Mouse (Mus musculus) left cerebral cortex, adult 2 months (tissue): ENCODE measurements at regions not wholly inside any gene's neighbourhood (a gene's known extent, or its start where the extent isn't known, plus 50 kb on each side); places are given as distances from the start of the nearest gene placed in this dataset.
"Not testable (repeated sequence)": the region's sequence is repeated elsewhere in the genome, so short reads cannot be mapped to it uniquely, and the experiment has no call there.

Experiments
- DNase-seq, 2 experiments: peaks; one replicate each; pipeline ENCODE4 v3.0.0; 2021 to 2022; ENCODE audit warnings: low spot score in 2 of 2, mixed read lengths in 1 of 2; ENCODE audit errors: extremely low spot score in 1 of 2
- H3K27ac ChIP-seq: fragments of 200-600 bp; 2 replicates; pipeline ENCODE4 v1.8.1; 2022
- H3K4me3 ChIP-seq: fragments of 200-600 bp; 2 replicates; pipeline ENCODE4 v1.8.1; 2022
- CTCF ChIP-seq: fragments of 200-600 bp; IDR thresholded peaks from 2 replicates; pipeline ENCODE4 v1.8.1; 2022; ENCODE audit warnings: antibody characterized with exemption, mild to moderate bottlenecking, moderate library complexity
- intact Hi-C: fragments of 180-260 bp; cut with DNase I; formaldehyde crosslinking; loops from one replicate; pipeline ENCODE4 v1.15.1; 2025

GRCm38 (mm10) chr12:115624221-115624620 lies 423.3 kb upstream of the Zfp386 start:
- no peak overlapping the region for H3K4me3 ChIP-seq
- intact Hi-C loops: no loop called here
- DNase-seq: no peak
- H3K27ac ChIP-seq: no peak overlapping the region
- TF ChIP-seq CTCF: no peak

- Histone ChIP-seq H3K27ac (no peak overlapping the region), H3K4me3 (no peak overlapping the region)
- no peak for TF ChIP-seq CTCF
- intact Hi-C loops: no loop called here
- DNase-seq: no peak
These were observed 399.9 kb upstream of the Zfp386 start for GRCm38 (mm10) chr12:115647599-115647998.

DNA sequence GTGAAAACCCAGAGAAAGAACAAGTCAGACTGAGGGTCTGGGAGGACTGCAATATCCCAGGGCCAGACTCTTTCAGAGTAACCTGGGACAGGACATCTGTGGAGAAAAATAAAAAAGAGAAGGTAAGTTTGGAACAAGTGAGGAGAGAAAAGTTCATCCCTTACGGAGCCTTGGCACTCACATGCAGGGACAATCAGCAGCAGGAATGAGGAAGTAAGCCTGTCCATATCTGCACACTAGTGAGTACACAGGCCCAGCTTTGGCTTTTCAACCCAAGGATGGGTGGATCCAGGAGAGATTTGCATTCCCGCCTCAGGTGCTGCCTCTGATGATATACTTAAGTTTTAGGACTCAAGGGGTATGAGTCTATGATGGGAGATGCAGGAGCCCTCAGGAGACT lies 399.4 kb upstream of the Zfp386 start:
- DNase-seq, intact Hi-C loops: not testable (repeated sequence)

GRCm38 (mm10) chr12:115655781-115656180 lies 391.7 kb upstream of the Zfp386 start:
- H3K4me3 ChIP-seq: no peak overlapping the region
- H3K27ac ChIP-seq: no peak overlapping the region
- intact Hi-C loops: no loop called here
- no peak for TF ChIP-seq CTCF
- DNase-seq: no peak

More for the DNA sequence above, 399.4 kb upstream of the Zfp386 start:
- H3K27ac ChIP-seq, H3K4me3 ChIP-seq: not testable (repeated sequence)

GRCm38 (mm10) chr12:115664081-115664480 lies 383.4 kb upstream of the Zfp386 start:
- H3K27ac ChIP-seq, intact Hi-C loops, DNase-seq, H3K4me3 ChIP-seq: not testable (repeated sequence)

DNA sequence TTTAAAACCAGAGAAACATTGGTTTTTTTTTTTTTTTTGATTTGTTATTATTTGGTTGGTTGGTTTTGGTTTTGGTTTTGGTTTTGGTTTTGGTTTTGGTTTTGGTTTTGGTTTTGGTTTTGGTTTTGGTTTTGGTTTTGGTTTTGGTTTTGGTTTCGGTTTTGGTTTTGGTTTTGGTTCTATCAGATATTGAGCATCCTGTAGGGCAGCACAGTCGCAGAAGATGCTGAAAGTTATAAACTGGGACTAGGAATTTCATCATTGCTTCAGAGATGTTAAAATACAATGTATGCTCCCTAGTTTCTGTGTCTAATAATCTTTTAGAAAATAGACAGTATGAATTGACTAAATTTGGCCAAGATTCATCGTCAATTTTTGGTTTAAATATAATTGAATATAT lies 375.8 kb upstream of the Zfp386 start:
- H3K27ac ChIP-seq, DNase-seq, intact Hi-C loops, H3K4me3 ChIP-seq: not testable (repeated sequence)

- no peak for DNase-seq
- H3K4me3 ChIP-seq: no peak overlapping the region
- TF ChIP-seq CTCF: no peak
- H3K27ac ChIP-seq: no peak overlapping the region
- intact Hi-C loops: no loop called here
These were observed 355.7 kb upstream of the Zfp386 start for GRCm38 (mm10) chr12:115691801-115692200.

DNA sequence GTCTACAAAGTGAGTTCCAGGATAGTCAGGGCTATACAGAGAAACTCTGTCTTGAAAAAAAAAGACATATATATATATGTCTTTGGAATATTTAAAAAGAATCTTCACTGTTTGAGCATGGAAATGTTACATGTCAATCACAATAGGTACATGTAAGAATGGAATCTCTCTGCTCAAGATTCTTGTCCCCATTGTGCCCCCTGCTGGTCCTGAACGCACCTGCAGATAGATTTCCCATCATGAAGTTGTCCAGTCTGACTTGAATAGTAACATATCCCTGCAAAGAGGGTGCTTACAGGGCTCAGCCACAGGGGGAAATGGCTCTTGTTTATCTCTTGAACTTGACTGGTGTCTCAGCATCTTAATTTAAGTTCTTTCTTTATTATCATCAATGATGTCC lies 337.7 kb upstream of the Zfp386 start:
- H3K27ac ChIP-seq, intact Hi-C loops, DNase-seq, H3K4me3 ChIP-seq: not testable (repeated sequence)

DNA sequence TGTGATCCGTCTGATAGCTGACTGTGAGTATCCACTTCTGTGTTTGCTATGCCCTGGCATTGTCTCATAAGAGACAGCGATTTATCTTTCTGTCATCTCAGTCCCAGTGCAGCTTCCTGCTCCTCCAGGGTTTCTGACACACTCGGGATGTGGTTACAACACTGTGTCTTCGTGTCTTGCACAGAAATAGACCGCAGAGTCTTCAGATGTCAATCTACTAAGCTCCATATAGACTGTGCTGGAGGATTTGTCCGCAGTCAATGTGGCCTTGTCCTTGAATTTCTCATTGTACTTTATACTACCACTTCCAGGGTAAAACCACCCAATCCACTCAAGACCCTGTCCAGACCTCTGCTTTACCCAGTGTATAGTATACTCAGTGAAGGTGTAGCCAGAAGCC lies 305.5 kb upstream of the Zfp386 start:
- DNase-seq, intact Hi-C loops, H3K27ac ChIP-seq, H3K4me3 ChIP-seq: not testable (repeated sequence)

DNA sequence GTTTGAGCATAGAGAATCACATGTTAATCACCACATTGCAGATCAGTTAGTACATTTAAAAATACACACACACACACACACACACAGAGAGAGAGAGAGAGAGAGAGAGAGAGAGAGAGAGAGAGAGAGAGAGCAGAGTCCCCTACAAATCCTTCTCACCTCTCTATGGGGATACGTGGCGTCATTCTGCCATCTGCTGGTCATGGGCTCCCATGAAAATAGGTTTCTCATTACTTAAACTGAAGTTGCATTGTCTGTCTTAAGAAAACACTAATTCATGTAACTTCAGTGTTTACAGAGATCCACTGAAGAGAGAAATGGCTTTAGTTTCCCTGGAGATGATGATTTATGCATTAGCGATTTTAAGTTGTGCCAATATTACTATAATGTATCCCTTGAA lies 297.9 kb upstream of the Zfp386 start:
- DNase-seq, intact Hi-C loops, H3K4me3 ChIP-seq, H3K27ac ChIP-seq: not testable (repeated sequence)

- intact Hi-C loops, H3K4me3 ChIP-seq, DNase-seq, H3K27ac ChIP-seq: not testable (repeated sequence)
These were observed 294.4 kb upstream of the Zfp386 start for GRCm38 (mm10) chr12:115753135-115753534.

- H3K4me3 ChIP-seq, intact Hi-C loops, H3K27ac ChIP-seq, DNase-seq: not testable (repeated sequence)
These were observed 290.0 kb upstream of the Zfp386 start for GRCm38 (mm10) chr12:115757526-115757925.

DNA sequence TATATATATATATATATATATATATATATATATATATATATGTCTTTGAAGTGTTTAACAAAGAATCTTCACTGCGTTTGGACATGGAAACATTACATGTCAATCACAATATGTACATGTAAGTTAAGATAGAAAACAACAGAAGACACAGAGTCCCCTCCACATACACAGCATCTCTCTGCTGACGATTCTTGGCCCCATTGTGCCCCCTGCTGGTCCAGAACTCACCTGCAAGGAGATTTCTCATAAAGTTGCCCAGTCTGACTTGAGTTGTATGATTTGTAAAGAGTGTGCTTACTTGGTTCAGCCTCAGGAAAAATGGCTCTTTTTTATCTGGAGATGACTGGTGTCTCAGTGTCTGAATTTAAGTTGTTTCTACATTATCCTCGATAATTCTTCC lies 288.5 kb upstream of the Zfp386 start:
- intact Hi-C loops, H3K27ac ChIP-seq, H3K4me3 ChIP-seq, DNase-seq: not testable (repeated sequence)

DNA sequence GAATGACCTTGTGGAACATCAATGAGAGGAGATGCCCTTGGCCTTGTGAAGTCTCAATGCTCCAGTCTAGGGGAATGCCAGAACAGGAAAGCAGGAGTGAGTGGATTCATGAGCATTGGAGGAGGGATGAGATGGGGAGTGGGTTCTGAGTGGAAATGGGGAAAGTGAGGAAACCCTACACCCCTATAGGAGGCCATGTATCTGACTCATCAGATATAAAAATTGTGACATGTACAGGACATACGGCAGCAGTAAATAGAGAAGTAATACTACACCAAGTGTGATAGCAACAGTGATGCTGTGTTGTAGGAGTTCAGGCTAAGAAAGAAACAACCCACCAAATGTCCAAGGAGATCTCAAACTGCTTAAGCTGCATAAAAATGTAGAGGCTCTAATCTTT lies 285.8 kb upstream of the Zfp386 start:
- H3K4me3 ChIP-seq, DNase-seq, intact Hi-C loops: not testable (repeated sequence)

DNA sequence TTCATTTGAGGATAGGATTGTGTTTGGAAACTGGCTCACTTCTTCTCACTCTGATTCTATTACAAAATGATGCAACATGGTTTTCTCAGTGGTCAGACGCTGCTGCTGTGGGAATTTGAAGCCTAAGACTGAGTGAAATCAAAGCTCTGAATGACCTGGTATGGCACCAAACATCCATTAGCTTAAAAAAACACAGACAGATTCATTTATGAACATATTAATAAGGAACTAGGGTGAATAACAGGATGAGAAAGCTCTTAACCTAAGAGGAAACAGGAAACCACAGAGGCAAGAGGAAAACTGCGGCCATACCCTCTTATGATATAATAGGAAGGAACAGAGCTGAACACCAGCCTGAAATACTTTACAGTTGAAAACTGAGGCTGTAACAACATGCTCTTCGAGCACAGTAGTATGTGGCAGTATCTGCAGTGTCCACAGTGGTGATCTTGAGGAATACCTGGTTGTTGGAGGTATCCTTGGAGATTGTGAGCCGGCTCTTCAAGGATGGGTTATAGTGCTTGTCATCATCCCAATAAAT lies 282.5 kb upstream of the Zfp386 start:
- DNase-seq, H3K4me3 ChIP-seq, intact Hi-C loops, H3K27ac ChIP-seq: not testable (repeated sequence)

More for the DNA sequence above, 285.8 kb upstream of the Zfp386 start:
- not testable (repeated sequence) for H3K27ac ChIP-seq

DNA sequence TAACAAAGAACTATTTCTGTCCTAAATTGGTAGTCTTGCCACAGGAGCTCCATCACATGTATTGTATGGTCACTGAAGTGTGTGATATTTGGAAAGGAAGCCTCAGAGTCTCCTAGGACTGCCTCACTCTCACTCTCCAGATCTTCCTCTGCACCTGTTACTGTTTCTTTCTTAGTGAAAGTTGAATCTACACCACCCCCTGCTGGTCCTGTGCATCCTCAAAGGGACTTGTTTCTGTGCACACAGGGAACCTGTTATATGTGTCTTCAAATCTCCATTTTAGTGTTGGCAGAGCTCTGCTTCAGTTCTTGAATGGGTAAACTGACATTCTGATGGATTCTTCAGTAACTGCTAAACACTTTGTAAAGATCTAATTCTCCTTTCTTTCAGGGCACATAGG lies 276.3 kb upstream of the Zfp386 start:
- H3K27ac ChIP-seq, DNase-seq, H3K4me3 ChIP-seq, intact Hi-C loops: not testable (repeated sequence)

GRCm38 (mm10) chr12:115790369-115790768 lies 257.2 kb upstream of the Zfp386 start:
- DNase-seq, H3K4me3 ChIP-seq, H3K27ac ChIP-seq, intact Hi-C loops: not testable (repeated sequence)

- DNase-seq, intact Hi-C loops, H3K27ac ChIP-seq, H3K4me3 ChIP-seq: not testable (repeated sequence)
These were observed 245.0 kb upstream of the Zfp386 start for GRCm38 (mm10) chr12:115802499-115802898.
